Mouse (Mus musculus) heart, adult 2 months (tissue): ENCODE measurements at regions not wholly inside any gene's neighbourhood (a gene's known extent, or its start where the extent isn't known, plus 50 kb on each side); places are given as distances from the start of the nearest gene placed in this dataset.

Experiments
- DNase-seq, 2 experiments: peaks; one replicate each; pipeline ENCODE4 v3.0.0; 2021
- H3K27ac ChIP-seq: fragments of 200-600 bp; 2 replicates; pipeline ENCODE4 v1.8.1; 2022
- H3K27me3 ChIP-seq: fragments of 200-500 bp; 2 replicates; pipeline ENCODE4 v1.6.1; 2012; ENCODE audit warnings: mild to moderate bottlenecking, low read length, inconsistent platforms, mixed read lengths; ENCODE audit not compliant: control insufficient read depth, insufficient read depth
- H3K36me3 ChIP-seq: fragments of 200-500 bp; 2 replicates; pipeline ENCODE4 v1.6.1; 2012; ENCODE audit warnings: low read length, inconsistent platforms; ENCODE audit not compliant: control insufficient read depth, insufficient read depth
- H3K4me1 ChIP-seq: fragments of 200-500 bp; 2 replicates; pipeline ENCODE4 v1.6.1; 2011; ENCODE audit warnings: low read length; ENCODE audit not compliant: control insufficient read depth, insufficient read depth
- H3K4me3 ChIP-seq: fragments of 200-600 bp; 2 replicates; pipeline ENCODE4 v1.8.1; 2022
- H3K79me2 ChIP-seq: fragments of 200-500 bp; replicated peaks from 2 replicates; pipeline ENCODE4 v1.6.1; 2012; ENCODE audit warnings: mild to moderate bottlenecking, inconsistent platforms, low read length, moderate library complexity, mixed read lengths; ENCODE audit not compliant: control insufficient read depth, insufficient read depth
- H3K9ac ChIP-seq: fragments of 200-500 bp; 2 replicates; pipeline ENCODE4 v1.6.1; 2012; ENCODE audit warnings: low read depth, mild to moderate bottlenecking, control low read depth, inconsistent platforms, low read length, mixed read lengths
- CTCF ChIP-seq: fragments of 200-600 bp; IDR thresholded peaks from 2 replicates; pipeline ENCODE4 v1.8.1; 2022; ENCODE audit warnings: antibody characterized with exemption, mild to moderate bottlenecking, moderate library complexity
- EP300 ChIP-seq: fragments of 200-500 bp; IDR thresholded peaks from 2 replicates; pipeline ENCODE4 v1.6.1; 2011; ENCODE audit warnings: low read depth, low read length, control low read depth; ENCODE audit not compliant: insufficient read depth
- POLR2A ChIP-seq: fragments of 200-500 bp; IDR thresholded peaks from 2 replicates; pipeline ENCODE4 v1.6.1; 2011; ENCODE audit warnings: mild to moderate bottlenecking, low read depth, low read length, control low read depth; ENCODE audit not compliant: insufficient read depth
- WGBS: fragments of 180-500 bp; shearing (Covaris S2); methylation state at CpG from one replicate; pipeline ENCODE4 v1.1.7; 2018; 5-methylcytosine and 5-hydroxymethylcytosine counted together
- intact Hi-C: fragments of 180-260 bp; cut with DNase I; formaldehyde crosslinking; loops from one replicate; pipeline ENCODE4 v1.15.1; 2025

- intact Hi-C loops: loop anchor here (10.0 kb wide), 1 partner anchor 239 kb away; no protein-coding TSS in a partner anchor
- Histone ChIP-seq H3K36me3 (no peaks in the 10 kb centered on the region), H3K4me1 (no peaks in the 10 kb centered on the region), H3K9ac (no peak overlapping the region), H3K79me2 (no peaks in the 10 kb centered on the region), H3K27me3 (no peaks in the 10 kb centered on the region), H3K4me3 (no peak overlapping the region), H3K27ac (no peak overlapping the region)
- DNase-seq: no peak
- TF ChIP-seq EP300: no peak
- no peak for TF ChIP-seq CTCF
- no peak for TF ChIP-seq POLR2A
- 47% methylated on average over 5 of the region's 5 CpGs for WGBS
Measured at GRCm38 (mm10) chr11:6905630-6906029, 68.2 kb upstream of the Gm11983 start.

GRCm38 (mm10) chr11:6902991-6903390, 65.5 kb upstream of the Gm11983 start:
- no peak overlapping the region for H3K9ac ChIP-seq
- no peaks in the 10 kb centered on the region for H3K27me3 ChIP-seq
- peak in 1 of 2 experiments; percentile 7 for DNase-seq
- no peaks in the 10 kb centered on the region for H3K79me2 ChIP-seq
- 63% methylated on average over 3 of the region's 3 CpGs for WGBS
- H3K27ac ChIP-seq: no peak overlapping the region
- H3K4me1 ChIP-seq: no peaks in the 10 kb centered on the region
- no peak overlapping the region for H3K4me3 ChIP-seq
- no peak for TF ChIP-seq CTCF
- TF ChIP-seq POLR2A: no peak
- no peak for TF ChIP-seq EP300
- intact Hi-C loops: loop anchor here (10.0 kb wide), 1 partner anchor 242 kb away; no protein-coding TSS in a partner anchor
- no peaks in the 10 kb centered on the region for H3K36me3 ChIP-seq

GRCm38 (mm10) chr11:6902271-6902670, 64.8 kb upstream of the Gm11983 start:
- no peak for DNase-seq
- no peak overlapping the region for H3K27ac ChIP-seq
- intact Hi-C loops: loop anchor here (10.0 kb wide), 1 partner anchor 243 kb away; no protein-coding TSS in a partner anchor
- H3K27me3 ChIP-seq: no peaks in the 10 kb centered on the region
- H3K79me2 ChIP-seq: no peaks in the 10 kb centered on the region
- H3K4me1 ChIP-seq: no peaks in the 10 kb centered on the region
- H3K9ac ChIP-seq: no peak overlapping the region
- 51% methylated on average over 3 of the region's 3 CpGs for WGBS
- TF ChIP-seq CTCF (no peak), POLR2A (no peak), EP300 (no peak)
- no peak overlapping the region for H3K4me3 ChIP-seq
- H3K36me3 ChIP-seq: no peaks in the 10 kb centered on the region

- Histone ChIP-seq H3K79me2 (no peaks in the 10 kb centered on the region), H3K4me1 (no peaks in the 10 kb centered on the region), H3K36me3 (no peaks in the 10 kb centered on the region), H3K9ac (no peak overlapping the region), H3K27ac (no peak overlapping the region), H3K27me3 (no peaks in the 10 kb centered on the region), H3K4me3 (no peak overlapping the region)
- no peak for DNase-seq
- TF ChIP-seq CTCF: no peak
- no peak for TF ChIP-seq EP300
- no peak for TF ChIP-seq POLR2A
- intact Hi-C loops: loop anchor here (10.0 kb wide), 1 partner anchor 244 kb away; no protein-coding TSS in a partner anchor
- WGBS: 48% methylated on average over 11 of the region's 11 CpGs
Measured at GRCm38 (mm10) chr11:6900769-6901481, 63.5 kb upstream of the Gm11983 start.

GRCm38 (mm10) chr11:6900357-6900756, 62.9 kb upstream of the Gm11983 start:
- Histone ChIP-seq H3K27ac (no peak overlapping the region), H3K27me3 (no peaks in the 10 kb centered on the region), H3K9ac (no peak overlapping the region), H3K36me3 (no peaks in the 10 kb centered on the region), H3K4me1 (no peaks in the 10 kb centered on the region), H3K79me2 (no peaks in the 10 kb centered on the region), H3K4me3 (no peak overlapping the region)
- intact Hi-C loops: loop anchor here (10.0 kb wide), 1 partner anchor 244 kb away; no protein-coding TSS in a partner anchor
- 79% methylated on average over 12 of the region's 12 CpGs for WGBS
- no peak for DNase-seq
- TF ChIP-seq CTCF: no peak
- no peak for TF ChIP-seq EP300

- Histone ChIP-seq H3K4me1 (no peaks in the 10 kb centered on the region), H3K4me3 (no peak overlapping the region), H3K9ac (no peak overlapping the region), H3K79me2 (no peaks in the 10 kb centered on the region), H3K36me3 (no peaks in the 10 kb centered on the region), H3K27me3 (no peaks in the 10 kb centered on the region), H3K27ac (no peak overlapping the region)
- intact Hi-C loops: loop anchor here (10.0 kb wide), 1 partner anchor 245 kb away; no protein-coding TSS in a partner anchor
- TF ChIP-seq EP300 (no peak), POLR2A (no peak)
- no peak for DNase-seq
- 64% methylated on average over 13 of the region's 13 CpGs for WGBS
Measured at GRCm38 (mm10) chr11:6899271-6900005, 62.0 kb upstream of the Gm11983 start.
